14 mouse cellular contexts compared by ENCODE assay signal in genomic region chr1:194901826-194902225, GRCm38 (mm10).
"Had no signal": no experiment of that assay in that cellular context is flagged by ENCODE, and none has a peak within 500 bp of the region (broad histone marks: within the 10 kb centered on the region; RNA-seq: fewer than 3 reads in every experiment).

No protein-coding gene starts in this region.

- ATAC-seq: midbrain, embryonic 13.5 days; midbrain, embryonic 16.5 days had no signal

- DNase-seq: kidney, adult 8-10 months; kidney, postnatal 10 days; kidney, postnatal 4 days; layer of hippocampus, adult 9-11 months; layer of hippocampus, postnatal 36 days; liver, embryonic 13.5 days; lung, adult 2 months; lung, postnatal 14 days; retina, postnatal 1 day; right cerebral cortex, postnatal 25 days; thymus, adult 18-20 months; thymus, postnatal 36 days had no signal
